Mouse (Mus musculus): ENCODE results near the gene Mslnl. TPM values are rescaled to one million over a fixed set of nuclear protein-coding genes. Genes with fewer than 3 reads are reported as not detected.
A peak's percentile ranks its signal among the peaks of the same experiment; 100 is the strongest.

Mslnl gene
- polyA plus RNA-seq, 2 experiments: not detected

DNA sequence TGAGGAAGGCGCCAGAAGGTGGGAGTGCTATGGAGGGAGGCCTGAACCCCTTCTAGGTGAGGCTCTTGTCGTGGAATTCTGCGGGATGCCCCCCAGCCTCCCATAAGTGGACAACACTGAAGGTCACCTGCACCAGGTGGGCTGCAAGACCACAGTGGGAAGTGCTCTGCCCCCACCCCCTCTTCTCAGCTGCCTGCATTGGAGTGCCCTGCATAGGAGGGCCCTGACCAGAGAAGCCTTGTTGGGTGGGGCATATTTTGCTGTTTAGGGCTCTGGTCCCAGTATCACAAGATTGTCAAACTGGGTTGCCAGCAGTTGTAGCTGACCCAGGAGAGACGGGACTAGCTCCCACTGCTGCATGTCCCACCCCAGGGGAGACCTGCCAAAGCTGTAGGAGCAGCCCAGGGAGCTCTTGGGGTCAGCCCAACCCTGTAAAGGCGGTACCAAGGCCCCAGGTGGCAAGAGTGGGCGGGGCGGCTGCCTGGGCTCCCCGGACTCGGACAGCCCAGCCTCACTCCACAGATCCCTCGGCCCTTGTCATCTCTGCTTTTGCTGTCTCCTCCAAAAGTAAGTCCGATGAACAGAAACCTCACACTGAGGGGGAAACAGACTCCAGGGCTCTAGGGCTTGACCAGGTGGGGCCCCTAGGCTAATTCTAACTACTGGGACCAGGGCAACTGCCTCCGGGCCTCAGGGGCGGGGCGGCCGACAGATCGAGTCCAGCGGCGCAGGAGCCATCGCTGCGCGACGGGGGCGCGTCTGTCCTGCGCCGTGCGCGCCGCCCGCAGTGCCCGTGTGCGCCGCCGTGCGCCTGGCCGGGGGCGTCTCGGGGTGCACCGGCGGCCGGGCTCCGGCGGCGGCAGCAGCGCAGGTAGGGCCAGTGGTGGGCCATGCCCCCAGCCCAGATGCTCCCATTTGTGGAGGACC, 18.9 kb upstream of the Mslnl start, which contains the start of gene Gng13:
Gng13 (plus strand) TSS at position 461 of the 927 bp plus-strand sequence.
- H3K27ac ChIP-seq: no peak within 1 kb of the TSS
- H3K36me3 ChIP-seq (replicated peaks; ENCODE audit: control insufficient read depth, insufficient read depth, low read depth): peaks cover 5% of the 10 kb centered on the region
- H3K4me2 ChIP-seq (ENCODE audit: low read depth): peak within 1 kb of the TSS; percentile 52
- no peak within 1 kb of the TSS for H3K9ac ChIP-seq (replicated peaks)
- DNase-seq (ENCODE audit: low read depth in 3 of 3, low spot score in 3 of 3) (no peak), ATAC-seq (ENCODE audit: insufficient read depth) (0 out of 2 replicates have a peak, but pooled peaks have one; percentile 20)
- WGBS (ENCODE audit: insufficient replicate concordance): 2% methylated on average over 45 of the region's 45 CpGs
- H3K4me3 ChIP-seq (ENCODE audit: insufficient read depth in 1 of 2, low read depth in 2 of 2, low read length in 2 of 2): peak within 1 kb of the TSS in 1 of 2 experiments; percentile 2; a peak in 2 of 4 replicates
- TF ChIP-seq CTCF (IDR thresholded peaks at IDR 0.05; ENCODE audit: low read depth) (no peak), EP300 (IDR thresholded peaks at IDR 0.05; ENCODE audit: low read depth) (no peak)
- no peaks in the 10 kb centered on the region for H3K9me3 ChIP-seq (ENCODE audit: control insufficient read depth, low read length)
- 0 out of 4 replicates have a peak, but pooled peaks cover 0 to 6% of the 10 kb centered on the region in 2 experiments for H3K4me1 ChIP-seq (replicated peaks; ENCODE audit: control insufficient read depth in 2 of 2, insufficient read depth in 2 of 2, low read length in 1 of 2)
- H3K27me3 ChIP-seq (ENCODE audit: control insufficient read depth, insufficient read depth, low read length): peaks cover 18% of the 10 kb centered on the region

DNA sequence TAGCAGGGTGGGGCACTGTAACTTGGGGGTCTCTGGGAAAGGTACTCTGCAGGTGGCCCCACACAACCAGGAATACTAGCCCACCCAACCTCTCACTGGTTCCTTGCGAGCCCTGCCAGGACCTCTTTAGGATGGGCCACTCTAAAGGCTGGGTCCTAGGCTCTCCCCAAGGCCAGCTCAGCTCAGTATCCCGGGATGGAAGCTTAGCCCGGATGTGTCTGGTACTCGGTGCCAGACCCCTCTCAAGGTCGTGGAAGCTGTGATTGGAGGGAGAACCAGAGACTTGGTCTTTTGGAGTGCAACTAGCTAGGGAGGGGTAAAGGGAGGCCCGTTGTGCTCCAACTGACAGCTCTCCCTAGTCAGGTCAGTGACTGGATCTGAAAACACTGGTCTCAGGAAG, 18.2 kb upstream of the Mslnl start:
- Histone ChIP-seq H3K9ac (replicated peaks) (no peak overlapping the region), H3K4me1 (replicated peaks; ENCODE audit: control insufficient read depth in 2 of 2, insufficient read depth in 2 of 2, low read length in 1 of 2) (0 out of 4 replicates have a peak, but pooled peaks cover 0 to 6% of the 10 kb centered on the region in 2 experiments), H3K9me3 (ENCODE audit: control insufficient read depth, low read length) (no peaks in the 10 kb centered on the region), H3K27me3 (ENCODE audit: control insufficient read depth, insufficient read depth, low read length) (peaks cover 18% of the 10 kb centered on the region), H3K4me2 (ENCODE audit: low read depth) (peak overlapping the region; percentile 52), H3K4me3 (ENCODE audit: insufficient read depth in 1 of 2, low read depth in 2 of 2, low read length in 2 of 2) (peak overlapping the region in 1 of 2 experiments; percentile 2; a peak in 1 of 4 replicates), H3K36me3 (replicated peaks; ENCODE audit: control insufficient read depth, insufficient read depth, low read depth) (peaks cover 5% of the 10 kb centered on the region), H3K27ac (no peak overlapping the region)
- DNase-seq (ENCODE audit: low read depth in 3 of 3, low spot score in 3 of 3): no peak
- WGBS (ENCODE audit: insufficient replicate concordance): 4% methylated on average over 6 of the region's 6 CpGs
- TF ChIP-seq CTCF (IDR thresholded peaks at IDR 0.05; ENCODE audit: low read depth) (no peak), EP300 (IDR thresholded peaks at IDR 0.05; ENCODE audit: low read depth) (no peak)
- no peak for ATAC-seq (ENCODE audit: insufficient read depth)

DNA sequence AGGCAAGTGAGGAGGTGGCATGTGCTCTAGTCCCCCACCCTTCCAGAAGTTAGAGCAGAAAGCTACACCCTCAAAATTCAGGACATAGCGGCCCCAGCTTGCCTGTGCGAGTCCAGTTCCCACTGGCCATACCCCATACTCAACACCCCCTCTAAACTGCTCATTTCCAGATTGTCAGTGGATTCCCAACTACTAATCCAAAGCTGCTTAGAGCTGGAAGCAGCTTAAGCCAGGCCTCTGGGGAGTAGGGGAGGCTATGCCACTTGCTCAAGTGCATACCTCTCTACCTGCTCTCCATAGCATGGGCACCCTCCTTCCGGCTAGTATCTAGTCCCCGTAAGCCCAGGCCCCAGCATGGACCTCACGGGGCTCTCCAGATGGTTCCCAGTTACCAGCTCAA, 14.4 kb upstream of the Mslnl start:
- peaks cover 16% of the 10 kb centered on the region for H3K27me3 ChIP-seq (ENCODE audit: control insufficient read depth, insufficient read depth, low read length)
- no peak overlapping the region for H3K27ac ChIP-seq
- 83% methylated on average over 5 of the region's 5 CpGs for WGBS (ENCODE audit: insufficient replicate concordance)
- ATAC-seq (ENCODE audit: insufficient read depth) (no peak), DNase-seq (ENCODE audit: low read depth in 3 of 3, low spot score in 3 of 3) (no peak)
- H3K36me3 ChIP-seq (replicated peaks; ENCODE audit: control insufficient read depth, insufficient read depth, low read depth): peaks cover 5% of the 10 kb centered on the region
- H3K9me3 ChIP-seq (ENCODE audit: control insufficient read depth, low read length): no peaks in the 10 kb centered on the region
- H3K4me1 ChIP-seq (replicated peaks; ENCODE audit: control insufficient read depth in 2 of 2, insufficient read depth in 2 of 2, low read length in 1 of 2): peaks cover 0 to 2% of the 10 kb centered on the region in 2 experiments; a peak in 1 of 4 replicates
- TF ChIP-seq EP300 (IDR thresholded peaks at IDR 0.05; ENCODE audit: low read depth): no peak
- no peak for TF ChIP-seq CTCF (IDR thresholded peaks at IDR 0.05; ENCODE audit: low read depth)
- H3K4me3 ChIP-seq (ENCODE audit: insufficient read depth in 1 of 2, low read depth in 2 of 2, low read length in 2 of 2): no peak overlapping the region
- H3K4me2 ChIP-seq (ENCODE audit: low read depth): no peak overlapping the region
- no peak overlapping the region for H3K9ac ChIP-seq (replicated peaks)

DNA sequence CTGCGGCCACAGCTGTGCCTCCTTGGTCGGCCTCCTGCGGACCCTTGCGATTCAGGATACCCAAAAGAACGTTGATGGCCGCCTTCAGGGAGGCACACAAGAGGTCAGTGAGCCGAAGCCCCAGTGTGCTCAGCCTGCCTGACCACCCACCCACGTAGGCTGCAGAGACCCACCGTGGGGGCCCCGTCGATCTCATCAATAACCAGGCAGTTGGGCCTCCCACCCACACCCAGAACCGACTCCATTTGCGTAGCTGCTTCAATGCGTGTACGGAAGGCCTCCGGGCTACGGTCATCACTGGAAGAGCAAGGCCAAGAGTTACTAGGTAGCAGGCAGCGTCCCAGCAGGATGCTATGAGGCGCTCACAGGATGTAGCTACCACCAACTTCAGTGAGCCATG, 12.4 kb upstream of the Mslnl start:
- Histone ChIP-seq H3K9ac (replicated peaks) (no peak overlapping the region), H3K27me3 (ENCODE audit: control insufficient read depth, insufficient read depth, low read length) (no peaks in the 10 kb centered on the region), H3K9me3 (ENCODE audit: control insufficient read depth, low read length) (no peaks in the 10 kb centered on the region), H3K4me2 (ENCODE audit: low read depth) (no peak overlapping the region), H3K27ac (no peak overlapping the region), H3K4me3 (ENCODE audit: insufficient read depth in 1 of 2, low read depth in 2 of 2, low read length in 2 of 2) (no peak overlapping the region), H3K4me1 (replicated peaks; ENCODE audit: control insufficient read depth in 2 of 2, insufficient read depth in 2 of 2, low read length in 1 of 2) (peaks cover 0 to 2% of the 10 kb centered on the region in 2 experiments; a peak in 1 of 4 replicates), H3K36me3 (replicated peaks; ENCODE audit: control insufficient read depth, insufficient read depth, low read depth) (peaks cover 5% of the 10 kb centered on the region)
- WGBS (ENCODE audit: insufficient replicate concordance): 89% methylated on average over 19 of the region's 19 CpGs
- TF ChIP-seq EP300 (IDR thresholded peaks at IDR 0.05; ENCODE audit: low read depth): no peak
- ATAC-seq (ENCODE audit: insufficient read depth): no peak
- DNase-seq (ENCODE audit: low read depth in 3 of 3, low spot score in 3 of 3): no peak

DNA sequence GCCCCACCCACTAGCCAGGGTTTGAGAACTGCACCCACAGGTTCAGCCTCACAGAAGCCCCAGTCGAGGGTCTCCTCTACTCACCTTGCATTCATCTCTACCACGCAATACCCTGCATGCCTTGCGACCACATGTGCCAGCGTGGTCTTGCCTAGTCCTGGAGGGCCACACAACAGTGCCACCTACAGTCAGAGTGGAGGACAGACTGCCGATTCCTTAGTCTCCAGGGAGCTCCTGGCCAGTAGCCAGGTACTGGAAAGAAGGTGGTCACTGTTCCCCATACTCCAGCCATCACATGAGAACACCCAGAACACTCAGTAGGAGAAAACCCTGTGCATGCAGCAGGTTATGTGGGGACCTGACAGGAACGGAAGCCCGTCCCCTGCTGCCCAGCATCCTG, 11.9 kb upstream of the Mslnl start:
- Histone ChIP-seq H3K4me1 (replicated peaks; ENCODE audit: control insufficient read depth in 2 of 2, insufficient read depth in 2 of 2, low read length in 1 of 2) (peaks cover 0 to 2% of the 10 kb centered on the region in 2 experiments; a peak in 1 of 4 replicates), H3K4me2 (ENCODE audit: low read depth) (no peak overlapping the region), H3K27ac (no peak overlapping the region), H3K36me3 (replicated peaks; ENCODE audit: control insufficient read depth, insufficient read depth, low read depth) (peaks cover 5% of the 10 kb centered on the region), H3K27me3 (ENCODE audit: control insufficient read depth, insufficient read depth, low read length) (no peaks in the 10 kb centered on the region), H3K4me3 (ENCODE audit: insufficient read depth in 1 of 2, low read depth in 2 of 2, low read length in 2 of 2) (no peak overlapping the region), H3K9me3 (ENCODE audit: control insufficient read depth, low read length) (no peaks in the 10 kb centered on the region), H3K9ac (replicated peaks) (no peak overlapping the region)
- WGBS (ENCODE audit: insufficient replicate concordance): 78% methylated on average over 7 of the region's 7 CpGs
- no peak for DNase-seq (ENCODE audit: low read depth in 3 of 3, low spot score in 3 of 3)
- TF ChIP-seq CTCF (IDR thresholded peaks at IDR 0.05; ENCODE audit: low read depth) (peak; percentile 63), EP300 (IDR thresholded peaks at IDR 0.05; ENCODE audit: low read depth) (no peak)
- ATAC-seq (ENCODE audit: insufficient read depth): no peak

Data from liver, embryonic 14.5 days (tissue).